Mouse (Mus musculus) adrenal gland, adult 8-10 months (tissue): ENCODE measurements around the gene Nup210l. TPM values are rescaled to one million over a fixed set of nuclear protein-coding genes. Genes with fewer than 3 reads are reported as not detected.

Experiments used
- DNase-seq: peaks from one replicate; pipeline ENCODE4 v3.0.0; 2022
- total RNA-seq, 4 experiments: library from RNA; stranded (reverse); gene quantifications; 2 replicates each; pipeline ENCODE4 v1.2.4; 2022

The Nup210l gene
- 1 to 10 TPM in 1 of 4 experiments, under 1 TPM in 3; 0.35 to 1.1 (median 0.54) TPM for total RNA-seq

DNA sequence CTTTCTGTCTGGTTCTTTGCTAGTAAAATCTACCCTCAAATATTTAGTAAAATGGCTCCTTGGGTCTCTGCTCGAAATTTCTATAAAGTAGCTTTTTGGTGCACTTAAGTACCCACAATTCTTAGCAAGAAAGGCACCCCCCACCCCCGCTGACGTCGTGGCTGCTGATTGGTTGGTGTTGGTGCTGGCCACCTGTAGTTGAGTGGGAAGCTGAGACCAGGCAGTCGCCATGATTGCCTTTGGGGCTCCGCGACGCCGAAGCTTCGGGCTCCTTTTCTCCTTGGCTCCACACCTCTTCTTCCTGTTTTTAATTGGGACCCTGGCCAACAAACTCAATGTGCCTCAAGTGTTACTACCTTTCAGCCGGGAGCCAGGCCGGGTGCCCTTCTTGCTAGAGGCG is at the start of gene Nup210l:
Gene Nup210l (plus strand): TSS at position 195 of the 400 bp plus-strand sequence.
- no peak for DNase-seq

GRCm38 (mm10) chr3:90061549-90061948 is 42.4 kb upstream of the Nup210l start:
- no peak for DNase-seq

GRCm38 (mm10) chr3:90062539-90062938 is 41.4 kb upstream of the Nup210l start:
- DNase-seq = no peak

DNA sequence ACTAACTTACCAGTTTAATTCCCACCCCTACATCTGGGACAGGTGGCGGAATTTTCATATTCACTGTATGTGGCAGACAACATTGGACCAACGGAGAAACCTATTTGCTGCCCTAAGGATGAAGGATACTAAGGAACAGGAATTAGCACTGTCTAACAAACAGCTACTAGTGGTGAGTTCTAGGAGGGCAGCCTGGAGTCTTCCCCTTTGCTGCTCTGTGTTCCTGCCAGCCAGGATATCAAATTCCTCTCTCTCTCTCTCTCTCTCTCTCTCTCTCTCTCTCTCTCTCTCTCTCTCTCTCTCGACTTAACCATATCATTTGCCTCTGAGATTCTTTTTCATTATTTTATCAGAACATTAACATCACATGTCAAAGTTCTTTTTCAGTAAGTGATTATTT is 39.5 kb upstream of the Nup210l start:
- no peak for DNase-seq

DNA sequence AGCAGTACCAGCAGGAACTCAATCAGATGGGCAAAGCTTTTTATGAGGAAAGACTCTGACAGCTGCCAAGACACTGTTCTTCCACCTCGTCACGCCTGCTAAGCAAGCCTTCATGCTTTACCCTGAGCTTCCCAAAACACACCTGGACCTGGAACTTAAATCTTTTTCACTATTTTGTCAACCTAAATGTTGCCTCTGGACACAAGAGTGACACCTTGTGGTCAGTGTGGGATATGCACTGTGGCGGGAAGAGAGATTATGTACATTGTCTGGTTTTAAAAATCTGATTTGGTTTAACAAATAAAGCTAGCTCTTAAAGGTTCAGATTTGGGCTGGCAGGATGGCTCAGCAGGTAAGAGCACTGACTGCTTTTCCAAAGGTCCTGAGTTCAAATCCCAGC is 38.4 kb upstream of the Nup210l start:
- DNase-seq = no peak

GRCm38 (mm10) chr3:90067851-90068250 is 36.1 kb upstream of the Nup210l start:
- DNase-seq = no peak

DNA sequence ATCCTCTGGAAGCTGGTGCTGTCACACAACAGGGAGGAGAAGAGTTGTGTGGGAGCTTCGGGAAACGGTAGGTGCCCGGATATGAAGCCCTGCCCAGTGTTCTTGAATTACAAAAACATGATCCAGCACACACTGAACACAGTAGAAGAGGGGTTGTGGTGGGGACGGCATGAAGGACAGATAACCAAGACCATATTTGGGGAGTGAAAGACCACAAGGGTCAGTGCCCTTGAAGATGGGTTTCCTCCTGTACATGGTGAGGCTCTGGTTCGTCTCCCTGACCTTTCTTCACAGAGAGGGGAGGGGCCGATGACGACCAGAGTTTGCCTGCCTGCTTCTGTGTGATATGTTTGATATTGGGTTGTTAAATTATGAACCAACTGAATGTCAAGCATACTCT is 34.2 kb upstream of the Nup210l start:
- DNase-seq = no peak

- DNase-seq = no peak
These were observed 31.6 kb upstream of the Nup210l start, which contains the start of gene Tpm3 for GRCm38 (mm10) chr3:90072294-90072693. Gene Tpm3 (plus strand): TSS chr3:90072649.

DNA sequence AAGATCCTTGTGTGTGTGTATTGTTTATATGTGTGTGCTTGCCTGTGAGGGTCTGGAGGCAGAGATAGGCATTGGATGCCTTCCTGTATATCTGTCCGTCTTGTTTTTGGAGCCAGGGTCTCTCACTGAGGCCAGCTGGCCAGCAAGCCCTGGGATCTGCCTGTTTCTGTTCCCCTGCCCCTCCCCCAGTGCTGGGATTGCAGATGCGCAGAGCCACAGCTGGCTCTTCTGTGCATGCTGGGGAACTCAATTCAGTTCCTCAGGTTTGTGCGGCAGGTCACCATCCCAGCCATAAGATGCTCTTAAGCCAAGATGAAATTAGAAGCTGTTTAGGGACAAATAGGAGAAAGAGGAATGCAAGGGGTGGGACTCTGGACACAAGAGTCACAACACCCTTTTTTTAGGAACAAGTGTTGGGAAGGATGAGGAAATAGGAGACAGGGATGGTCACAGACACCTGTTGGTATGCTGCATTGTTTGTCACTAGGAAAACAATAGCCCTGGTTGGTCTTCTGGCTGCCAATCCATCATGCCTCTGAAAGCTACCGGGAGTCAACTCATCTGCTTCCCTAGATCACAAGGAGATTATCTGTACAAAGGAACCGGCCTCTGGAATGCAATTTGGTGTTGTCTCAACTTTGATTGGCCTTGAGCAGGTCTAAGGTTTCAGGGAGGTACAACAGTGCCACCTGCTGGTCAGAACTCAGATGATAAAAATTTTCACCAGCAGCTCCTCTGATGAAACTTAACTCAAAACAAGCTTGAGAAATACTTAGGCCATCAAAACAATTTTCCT is 26.8 kb upstream of the Nup210l start:
- peak; percentile 74 for DNase-seq

GRCm38 (mm10) chr3:90078224-90078623 is 25.7 kb upstream of the Nup210l start:
- no peak for DNase-seq

DNA sequence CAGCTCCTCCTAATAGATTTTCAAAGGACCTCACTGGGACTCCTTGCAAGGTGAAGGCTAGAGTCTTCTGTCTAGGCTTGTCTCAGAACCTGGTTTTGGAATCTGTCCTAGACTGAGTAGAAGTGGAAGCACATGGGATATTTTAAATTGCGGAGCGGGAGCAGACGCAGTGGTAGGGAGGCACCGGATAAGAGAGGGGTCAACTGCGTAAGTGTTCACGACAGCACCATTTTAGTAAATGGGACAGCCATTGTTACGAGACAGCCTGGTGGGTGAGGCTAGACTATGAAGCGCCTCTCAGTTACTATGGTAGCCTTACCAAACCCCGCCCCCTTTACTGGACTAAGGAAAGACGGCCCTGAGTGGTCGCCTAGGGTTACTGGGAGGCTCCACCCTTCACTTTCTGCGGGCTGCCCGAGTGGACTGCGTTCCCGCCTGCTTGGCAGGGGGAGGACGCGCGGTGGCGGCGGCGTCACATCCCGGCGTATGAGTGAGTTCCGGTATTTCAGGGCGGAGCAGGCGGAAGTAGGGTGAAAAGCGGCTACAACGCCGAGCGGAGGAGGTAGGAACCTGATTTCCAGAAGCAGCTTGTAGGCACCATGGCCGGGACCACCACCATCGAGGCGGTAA is 24.7 kb upstream of the Nup210l start:
- peak; percentile 96 for DNase-seq

DNA sequence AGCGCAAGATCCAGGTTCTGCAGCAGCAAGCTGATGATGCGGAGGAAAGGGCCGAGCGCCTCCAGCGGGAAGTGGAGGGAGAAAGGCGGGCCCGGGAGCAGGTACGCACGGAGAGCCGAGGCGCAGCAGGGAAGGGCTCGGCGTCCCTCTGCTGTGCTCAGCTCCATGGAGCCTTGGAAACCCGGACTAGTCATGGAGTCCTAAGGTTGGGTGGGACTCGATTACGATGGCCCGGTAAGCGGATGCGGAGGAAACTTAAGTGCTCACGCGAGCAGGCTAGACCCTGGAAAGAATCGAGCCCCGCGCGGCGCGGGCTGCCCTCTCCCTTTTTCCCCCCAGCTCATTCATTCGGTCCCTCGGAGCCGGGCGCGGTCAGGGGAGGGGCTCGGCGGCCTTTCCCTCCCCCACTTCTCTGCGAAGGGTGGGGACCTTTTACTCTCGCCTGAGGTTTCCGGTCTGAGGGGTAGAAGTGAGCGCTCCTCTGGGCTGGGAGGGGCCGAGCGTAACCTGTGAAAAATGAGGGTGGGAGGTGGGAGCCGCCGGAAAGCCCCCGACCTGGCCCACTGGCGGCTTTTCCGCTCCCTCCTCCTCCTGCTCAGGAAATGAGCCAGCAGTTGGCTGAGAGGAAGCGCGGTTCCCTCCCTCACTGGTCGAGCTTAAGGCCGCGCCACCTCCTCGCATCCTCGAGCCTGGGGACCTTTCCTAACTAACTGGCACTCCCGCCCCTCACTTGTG is 24.0 kb upstream of the Nup210l start:
- peak; percentile 69 for DNase-seq

DNA sequence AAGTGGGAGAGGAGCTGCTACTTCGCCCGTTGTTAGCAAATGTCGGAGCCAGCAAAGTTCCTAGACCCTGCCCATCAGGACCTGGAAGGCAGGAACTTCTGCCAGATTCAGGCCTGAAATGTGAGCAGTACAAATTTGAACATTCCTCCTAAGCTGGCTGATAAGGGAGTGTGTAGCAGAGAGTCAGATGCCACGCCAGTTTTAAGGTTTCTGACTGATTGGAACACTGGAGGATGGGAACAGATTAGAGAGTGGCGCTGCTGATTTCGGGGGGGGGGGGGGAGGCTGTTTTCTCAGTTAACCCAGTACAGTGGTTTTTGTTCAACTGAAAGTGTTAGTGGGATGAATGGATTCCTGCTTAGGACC is 23.5 kb upstream of the Nup210l start:
- DNase-seq = no peak

DNA sequence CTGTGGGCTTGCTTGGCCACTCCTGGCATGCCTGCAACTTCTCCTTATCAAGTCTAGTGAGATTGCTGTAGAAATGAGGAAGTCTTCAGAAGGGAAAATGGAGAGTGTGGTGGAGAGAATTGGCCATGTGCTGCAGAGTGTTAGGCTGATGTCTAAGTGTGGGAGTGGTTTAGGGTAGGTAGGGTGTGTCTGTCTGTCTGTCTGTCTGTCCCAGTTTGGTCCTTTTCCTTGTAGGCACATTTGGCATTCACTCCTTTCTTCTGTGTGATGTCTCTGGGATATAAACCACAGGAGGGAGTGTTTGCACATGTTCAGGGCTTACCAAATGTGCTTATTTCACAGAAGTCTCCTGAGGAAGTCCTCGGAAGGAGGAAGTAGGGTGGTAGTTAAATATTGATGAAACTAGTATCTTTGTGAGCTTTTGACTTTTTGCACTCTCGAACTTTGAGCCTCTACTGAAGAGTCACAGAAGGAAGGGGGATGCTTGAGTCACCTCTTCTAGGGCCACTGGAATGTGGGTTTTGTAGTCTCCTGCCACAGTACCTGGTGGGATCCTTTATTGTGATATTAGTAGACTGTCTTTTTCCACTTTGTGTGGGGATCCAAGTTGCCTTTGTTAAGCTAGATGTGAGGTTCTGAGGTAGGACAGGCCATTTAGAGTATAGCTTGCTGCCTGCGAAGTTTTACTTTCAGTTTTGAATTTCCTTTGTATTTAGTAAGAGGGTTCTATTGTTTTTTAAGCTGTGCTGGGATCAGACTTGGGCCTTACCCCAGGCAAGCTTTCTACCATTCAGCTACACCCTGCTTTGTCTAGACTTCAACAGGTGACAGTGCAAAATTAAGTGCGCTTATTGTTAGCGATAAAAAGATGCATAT is 22.3 kb upstream of the Nup210l start:
- DNase-seq = no peak

- DNase-seq = no peak
These were observed 20.9 kb upstream of the Nup210l start for GRCm38 (mm10) chr3:90083034-90083433.

DNA sequence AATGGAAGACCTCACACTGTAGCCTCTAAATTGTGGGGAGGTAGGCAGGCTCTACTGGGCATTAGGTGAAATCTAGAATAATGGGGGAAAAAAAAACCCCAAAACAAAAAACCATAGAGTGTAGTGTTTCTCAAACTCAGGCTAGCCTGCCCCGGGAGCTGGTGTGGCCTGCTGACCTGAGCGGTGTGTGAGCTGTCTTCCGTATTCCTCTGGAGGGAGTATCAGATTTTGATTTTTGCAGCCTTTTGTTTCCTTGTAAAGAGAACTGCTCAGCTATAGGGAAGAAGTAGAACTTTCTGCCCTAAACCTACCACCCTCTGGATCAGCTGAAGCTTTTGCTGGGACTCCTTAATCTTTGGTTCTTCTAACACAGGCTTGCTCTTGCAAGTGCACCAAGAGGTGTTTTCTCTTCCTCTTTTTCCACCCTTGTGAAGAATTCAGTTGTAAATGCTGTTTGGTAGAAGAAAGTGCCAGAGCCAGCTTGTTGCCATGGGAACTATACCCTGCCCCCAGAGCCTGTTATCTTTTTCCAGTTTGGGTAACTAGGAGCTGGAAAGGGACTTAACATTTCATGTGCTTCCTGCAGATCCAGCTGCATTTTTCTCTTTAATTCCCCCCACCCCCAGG is 20.1 kb upstream of the Nup210l start:
- DNase-seq = no peak

DNA sequence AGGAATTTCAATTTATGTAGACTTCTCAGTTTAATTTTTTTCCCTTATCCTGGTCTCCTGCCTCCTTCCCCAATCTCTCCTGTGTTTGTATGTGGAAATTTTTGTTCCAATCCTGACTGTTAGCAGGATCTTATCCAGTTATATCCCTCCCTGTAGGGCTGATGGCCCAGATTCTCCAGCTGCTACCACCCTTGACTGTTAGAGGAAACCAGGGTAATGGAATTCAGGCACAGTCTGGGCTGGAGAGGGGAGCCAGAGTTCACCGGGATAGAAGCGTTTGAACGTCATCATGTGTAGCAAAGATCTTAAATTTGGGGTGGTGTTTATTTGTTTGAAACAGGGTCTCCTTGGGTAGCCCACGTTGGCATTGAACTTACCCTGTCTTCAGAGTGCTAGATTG is 19.1 kb upstream of the Nup210l start:
- no peak for DNase-seq

- DNase-seq = no peak
These were observed 18.7 kb upstream of the Nup210l start for GRCm38 (mm10) chr3:90085281-90085680.

DNA sequence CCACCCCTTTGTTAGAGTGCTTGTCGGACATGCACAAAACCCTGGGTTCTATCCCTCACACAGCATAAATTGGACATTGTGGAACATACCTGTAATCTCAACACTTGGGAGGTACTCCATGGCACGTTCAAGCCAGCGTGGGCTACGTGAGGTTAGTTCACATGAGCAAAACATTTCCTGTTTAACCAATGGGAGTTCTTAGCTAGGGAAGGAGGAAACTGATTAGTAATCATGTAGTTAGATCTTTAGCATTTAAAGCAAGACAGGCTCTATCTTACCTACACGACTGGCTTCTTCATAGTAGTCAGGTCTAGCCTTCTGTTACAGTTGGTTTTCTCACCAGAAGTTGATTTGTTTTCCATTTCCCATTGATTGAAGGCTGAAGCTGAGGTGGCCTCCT is 17.9 kb upstream of the Nup210l start:
- DNase-seq = no peak

- DNase-seq = no peak
These were observed 15.3 kb upstream of the Nup210l start for GRCm38 (mm10) chr3:90088617-90089016.

GRCm38 (mm10) chr3:90090892-90091291 is 13.0 kb upstream of the Nup210l start:
- DNase-seq = peak; percentile 53

- DNase-seq = no peak
These were observed 9.5 kb upstream of the Nup210l start for GRCm38 (mm10) chr3:90094453-90094852.
